ENCODE assay signal across 16 mouse cellular contexts in genomic region chr12:31139853-31140252, GRCm38 (mm10).
"Had no signal": no experiment of that assay in that cellular context is flagged by ENCODE, and none has a peak within 500 bp of the region (broad histone marks: within the 10 kb centered on the region; RNA-seq: fewer than 3 reads in every experiment).

No protein-coding gene starts in this region.

- ATAC-seq: liver, postnatal 0 days; midbrain, embryonic 16.5 days had no signal

- H3K27me3 ChIP-seq: limb, embryonic 15.5 days; liver, embryonic 13.5 days; neural tube, embryonic 13.5 days; stomach, embryonic 15.5 days had no signal

- H3K4me2 ChIP-seq: limb, embryonic 15.5 days; liver, embryonic 13.5 days; neural tube, embryonic 13.5 days; stomach, embryonic 15.5 days had no signal

- H3K4me1 ChIP-seq: limb, embryonic 15.5 days; midbrain, embryonic 10.5 days; stomach, embryonic 15.5 days had no signal

- DNase-seq: kidney, adult 11 months; kidney, adult 9 months; kidney, postnatal 36 days; layer of hippocampus, adult 9-11 months; layer of hippocampus, postnatal 36 days; liver, embryonic 13.5 days; liver, postnatal 0 days; right cerebral cortex, postnatal 14 days; thymus, adult 2 months; thymus, postnatal 25 days had no signal

- H3K36me3 ChIP-seq: limb, embryonic 15.5 days; liver, embryonic 13.5 days; midbrain, embryonic 10.5 days; neural tube, embryonic 13.5 days; stomach, embryonic 15.5 days had no signal

- H3K27ac ChIP-seq: kidney, postnatal 0 days; limb, embryonic 15.5 days; liver, embryonic 13.5 days; midbrain, embryonic 10.5 days; neural tube, embryonic 13.5 days; stomach, embryonic 15.5 days had no signal

- H3K9me3 ChIP-seq: limb, embryonic 15.5 days; liver, embryonic 13.5 days; midbrain, embryonic 10.5 days; neural tube, embryonic 13.5 days; stomach, embryonic 15.5 days had no signal

- H3K9ac ChIP-seq: limb, embryonic 15.5 days; liver, embryonic 13.5 days; liver, postnatal 0 days; neural tube, embryonic 13.5 days; stomach, embryonic 15.5 days had no signal

- H3K4me3 ChIP-seq: limb, embryonic 15.5 days; liver, embryonic 13.5 days; midbrain, embryonic 10.5 days; neural tube, embryonic 13.5 days; stomach, embryonic 15.5 days had no signal
